Mouse (Mus musculus): ENCODE measurements around the gene Hax1. TPM values are rescaled to one million over a fixed set of nuclear protein-coding genes. Genes with fewer than 3 reads are reported as not detected.

The Hax1 gene
- polyA plus RNA-seq (2015; fragmentation: Nextera tagmentation; extraction: Ambion mirVana): 114 TPM in 2 replicates

DNA sequence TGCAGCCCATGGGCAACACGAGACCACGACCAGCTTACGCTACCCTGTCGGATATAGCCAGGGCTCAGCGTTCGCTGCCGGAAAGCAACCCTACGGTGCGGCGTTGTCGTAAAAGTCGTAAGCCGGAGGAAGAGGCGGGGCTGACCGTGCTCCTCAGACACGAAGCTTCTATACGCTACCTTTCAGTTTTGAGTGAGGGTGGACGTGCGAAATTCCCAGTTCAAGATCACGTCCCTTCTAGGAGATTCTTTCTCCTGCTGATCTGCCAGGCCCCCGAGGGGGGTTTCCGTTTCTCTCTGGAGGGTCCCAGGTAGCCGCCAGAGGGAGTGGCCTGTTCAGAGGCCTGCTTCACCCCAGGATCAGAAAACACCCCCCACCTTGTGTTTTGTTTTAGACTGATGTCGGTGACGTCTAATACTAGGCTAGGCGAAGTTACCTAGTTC, at the start of gene Hax1:
Gene Hax1 (minus strand): TSS at position 169 of the 443 bp plus-strand sequence.
- no peaks in the 10 kb centered on the region for H3K9me3 ChIP-seq (replicated peaks; ENCODE audit: control insufficient read depth, low read length, poor library complexity, severe bottlenecking)
- H3K27me3 ChIP-seq (ENCODE audit: control insufficient read depth, insufficient read depth, low read depth, low read length): no peaks in the 10 kb centered on the region
- peak; percentile 96 for ATAC-seq
- WGBS: 0% methylated on average over 26 of the region's 26 CpGs
- peak within 1 kb of the TSS; percentile 77 for H3K4me2 ChIP-seq (ENCODE audit: low read length)
- peaks cover 18% of the 10 kb centered on the region for H3K36me3 ChIP-seq (ENCODE audit: control insufficient read depth, insufficient read depth, low read length)
- peaks cover 14% of the 10 kb centered on the region for H3K4me1 ChIP-seq (ENCODE audit: control insufficient read depth, insufficient read depth, low read length)
- H3K27ac ChIP-seq (ENCODE audit: low read length): peak within 1 kb of the TSS; percentile 92
- peak within 1 kb of the TSS; percentile 82 for H3K9ac ChIP-seq (ENCODE audit: low read depth, low read length)
- H3K4me3 ChIP-seq (ENCODE audit: low read depth, low read length): peak within 1 kb of the TSS; percentile 76

DNA sequence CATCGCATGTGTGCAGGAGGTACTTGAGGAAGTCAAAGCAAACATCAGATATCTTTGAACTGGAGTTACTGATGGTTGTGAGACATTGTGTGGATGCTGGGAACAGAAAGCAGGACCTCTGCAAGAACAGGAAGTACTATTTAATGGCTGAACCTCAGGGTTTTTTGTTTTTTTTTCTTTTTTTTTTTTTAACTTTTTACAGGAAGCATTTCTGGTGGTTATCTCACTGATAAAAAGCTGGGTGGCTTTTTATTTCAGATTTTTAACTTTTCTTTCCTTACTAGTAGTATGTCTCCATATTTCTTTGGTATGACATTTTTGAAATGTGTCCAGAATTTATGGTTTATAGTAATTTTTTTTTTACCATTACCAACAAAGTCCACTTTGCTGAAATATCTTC, 37.7 kb upstream of the Hax1 start:
- peaks cover 27% of the 10 kb centered on the region for H3K36me3 ChIP-seq (ENCODE audit: control insufficient read depth, insufficient read depth, low read length)
- H3K9ac ChIP-seq (ENCODE audit: low read depth, low read length): no peak overlapping the region
- H3K9me3 ChIP-seq (replicated peaks; ENCODE audit: control insufficient read depth, low read length, poor library complexity, severe bottlenecking): no peaks in the 10 kb centered on the region
- no peak overlapping the region for H3K4me3 ChIP-seq (ENCODE audit: low read depth, low read length)
- WGBS: 100% methylated on average over 1 of the region's 1 CpGs
- no peak overlapping the region for H3K4me2 ChIP-seq (ENCODE audit: low read length)
- no peaks in the 10 kb centered on the region for H3K4me1 ChIP-seq (ENCODE audit: control insufficient read depth, insufficient read depth, low read length)
- no peaks in the 10 kb centered on the region for H3K27me3 ChIP-seq (ENCODE audit: control insufficient read depth, insufficient read depth, low read depth, low read length)
- no peak overlapping the region for H3K27ac ChIP-seq (ENCODE audit: low read length)
- ATAC-seq: no peak

DNA sequence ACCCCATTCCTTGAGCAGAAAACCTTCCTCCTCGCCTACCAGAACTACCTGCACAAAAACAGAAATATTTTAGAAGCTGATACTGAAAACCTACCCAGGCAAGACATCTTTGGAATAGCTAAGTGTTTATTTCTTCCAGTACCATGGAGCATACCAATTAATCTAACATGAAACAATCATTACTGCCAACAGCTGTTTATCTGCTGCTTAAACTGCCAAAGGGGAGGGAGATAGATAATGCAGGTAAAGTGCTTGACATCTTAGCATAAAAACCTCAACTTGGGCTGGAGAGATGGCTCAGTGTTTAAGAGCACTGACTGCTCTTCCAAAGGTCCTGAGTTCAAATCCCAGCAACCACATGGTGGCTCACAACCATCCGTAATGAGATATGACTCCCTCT, 36.1 kb upstream of the Hax1 start:
- H3K27me3 ChIP-seq (ENCODE audit: control insufficient read depth, insufficient read depth, low read depth, low read length): no peaks in the 10 kb centered on the region
- no peaks in the 10 kb centered on the region for H3K9me3 ChIP-seq (replicated peaks; ENCODE audit: control insufficient read depth, low read length, poor library complexity, severe bottlenecking)
- H3K4me3 ChIP-seq (ENCODE audit: low read depth, low read length): no peak overlapping the region
- WGBS: 95% methylated on average over 2 of the region's 2 CpGs
- peaks cover 30% of the 10 kb centered on the region for H3K36me3 ChIP-seq (ENCODE audit: control insufficient read depth, insufficient read depth, low read length)
- H3K9ac ChIP-seq (ENCODE audit: low read depth, low read length): no peak overlapping the region
- H3K4me1 ChIP-seq (ENCODE audit: control insufficient read depth, insufficient read depth, low read length): no peaks in the 10 kb centered on the region
- no peak for ATAC-seq
- no peak overlapping the region for H3K27ac ChIP-seq (ENCODE audit: low read length)
- H3K4me2 ChIP-seq (ENCODE audit: low read length): no peak overlapping the region

DNA sequence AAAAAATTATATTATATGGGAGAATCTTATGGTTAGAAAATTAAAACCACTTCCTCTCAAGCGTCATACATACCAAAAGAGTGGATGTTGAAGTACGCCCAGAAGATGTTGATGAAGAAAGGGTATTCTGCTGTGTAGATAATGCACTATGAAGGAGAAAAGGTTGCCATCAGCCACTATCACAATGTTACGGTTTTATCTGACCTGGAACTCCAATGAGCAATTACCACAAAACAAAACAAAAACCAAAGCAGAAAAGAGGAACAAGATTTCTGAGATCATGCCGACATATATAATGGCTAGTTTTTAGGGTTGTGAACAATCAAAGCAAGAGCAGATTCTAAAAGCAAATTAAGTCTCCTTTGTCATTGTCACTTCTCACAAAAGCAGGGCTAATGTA, 18.0 kb upstream of the Hax1 start:
- ATAC-seq: no peak
- WGBS: 94% methylated on average over 4 of the region's 4 CpGs
- H3K9me3 ChIP-seq (replicated peaks; ENCODE audit: control insufficient read depth, low read length, poor library complexity, severe bottlenecking): no peaks in the 10 kb centered on the region

DNA sequence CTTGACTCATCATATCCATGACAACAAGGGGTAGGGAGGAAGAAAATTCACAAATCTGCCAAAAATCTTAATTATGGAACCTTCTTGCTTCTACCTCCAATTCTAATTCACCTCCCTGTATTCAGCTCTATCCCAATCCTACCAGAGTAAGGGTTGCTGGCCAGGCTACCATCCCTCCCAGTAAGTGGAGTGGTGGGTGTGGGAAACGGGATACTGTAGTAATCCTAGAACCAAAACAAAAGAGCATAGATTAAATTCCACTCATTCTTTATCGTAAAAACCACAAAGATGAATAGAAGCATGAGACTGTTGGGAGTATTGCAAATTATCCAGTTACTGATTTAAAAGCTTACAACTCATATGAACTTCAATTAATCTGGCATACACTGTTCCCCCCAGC, 11.7 kb upstream of the Hax1 start:
- no peak for ATAC-seq
- WGBS: 85% methylated on average over 2 of the region's 2 CpGs
- Histone ChIP-seq H3K36me3 (ENCODE audit: control insufficient read depth, insufficient read depth, low read length) (peaks cover 55% of the 10 kb centered on the region), H3K27ac (ENCODE audit: low read length) (no peak overlapping the region), H3K4me2 (ENCODE audit: low read length) (no peak overlapping the region), H3K4me3 (ENCODE audit: low read depth, low read length) (no peak overlapping the region), H3K9me3 (replicated peaks; ENCODE audit: control insufficient read depth, low read length, poor library complexity, severe bottlenecking) (no peaks in the 10 kb centered on the region), H3K9ac (ENCODE audit: low read depth, low read length) (no peak overlapping the region), H3K4me1 (ENCODE audit: control insufficient read depth, insufficient read depth, low read length) (no peaks in the 10 kb centered on the region), H3K27me3 (ENCODE audit: control insufficient read depth, insufficient read depth, low read depth, low read length) (no peaks in the 10 kb centered on the region)

More for the DNA sequence above, 18.0 kb upstream of the Hax1 start:
- Histone ChIP-seq H3K27ac (ENCODE audit: low read length) (no peak overlapping the region), H3K27me3 (ENCODE audit: control insufficient read depth, insufficient read depth, low read depth, low read length) (no peaks in the 10 kb centered on the region), H3K4me3 (ENCODE audit: low read depth, low read length) (no peak overlapping the region), H3K9ac (ENCODE audit: low read depth, low read length) (no peak overlapping the region), H3K36me3 (ENCODE audit: control insufficient read depth, insufficient read depth, low read length) (peaks cover 54% of the 10 kb centered on the region), H3K4me2 (ENCODE audit: low read length) (no peak overlapping the region), H3K4me1 (ENCODE audit: control insufficient read depth, insufficient read depth, low read length) (no peaks in the 10 kb centered on the region)

DNA sequence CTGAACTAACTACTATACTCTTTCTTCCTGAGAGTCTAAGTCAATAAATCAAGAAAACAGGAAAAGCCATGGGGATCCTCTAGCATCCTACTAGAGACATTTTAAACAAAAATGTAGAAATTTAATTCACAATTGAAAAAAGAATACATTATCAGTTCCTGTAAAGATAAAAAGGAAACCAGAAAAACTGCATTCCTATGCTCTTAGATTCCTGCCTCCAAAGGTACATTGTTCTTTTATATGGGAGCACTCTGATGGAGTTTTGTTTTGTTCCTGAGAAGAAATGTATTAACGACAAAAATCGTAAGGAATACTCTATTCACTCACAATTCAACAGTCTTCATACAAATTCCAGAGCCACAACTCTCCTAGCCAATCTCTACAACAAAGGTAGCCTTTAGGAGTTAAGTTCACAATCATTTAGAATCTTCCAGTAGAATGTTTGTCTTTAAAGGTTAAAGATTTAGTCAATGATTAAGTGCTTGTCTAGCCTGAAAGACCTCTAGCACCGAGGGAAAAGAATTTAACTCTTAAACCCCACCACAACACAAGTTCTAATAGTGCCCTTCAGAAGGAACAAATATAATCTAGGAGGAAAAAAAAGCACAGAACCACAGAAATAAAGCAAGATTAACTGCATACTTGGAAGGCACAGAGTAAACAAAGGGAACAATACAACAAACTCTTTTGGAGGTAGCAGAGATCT, 5.7 kb upstream of the Hax1 start:
- H3K27me3 ChIP-seq (ENCODE audit: control insufficient read depth, insufficient read depth, low read depth, low read length): no peaks in the 10 kb centered on the region
- ATAC-seq: no peak
- peaks cover 34% of the 10 kb centered on the region for H3K36me3 ChIP-seq (ENCODE audit: control insufficient read depth, insufficient read depth, low read length)

DNA sequence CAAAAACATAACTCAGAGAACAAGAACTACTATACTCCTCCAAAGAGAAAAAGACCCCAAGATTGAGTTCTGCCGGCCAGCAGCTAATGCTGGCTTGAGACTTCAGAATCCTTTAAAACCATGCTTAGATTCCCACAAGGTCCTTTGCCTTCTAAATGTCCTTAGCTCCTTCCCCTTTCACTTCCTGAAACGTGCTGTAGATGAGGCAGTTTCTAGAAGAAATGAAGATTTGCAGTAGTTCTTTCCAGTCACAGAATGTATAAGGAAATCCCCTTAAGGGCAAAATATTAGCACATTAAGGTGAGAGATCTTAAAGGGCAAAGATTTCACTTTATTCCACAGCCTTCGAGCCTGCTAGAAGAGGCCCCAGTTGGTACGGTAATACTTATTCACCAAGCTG, 1.2 kb upstream of the Hax1 start:
- H3K9me3 ChIP-seq (replicated peaks; ENCODE audit: control insufficient read depth, low read length, poor library complexity, severe bottlenecking): no peaks in the 10 kb centered on the region
- peaks cover 14% of the 10 kb centered on the region for H3K4me1 ChIP-seq (ENCODE audit: control insufficient read depth, insufficient read depth, low read length)
- no peak overlapping the region for H3K4me3 ChIP-seq (ENCODE audit: low read depth, low read length)
- no peak for ATAC-seq
- no peak overlapping the region for H3K4me2 ChIP-seq (ENCODE audit: low read length)
- peaks cover 13% of the 10 kb centered on the region for H3K36me3 ChIP-seq (ENCODE audit: control insufficient read depth, insufficient read depth, low read length)
- H3K27ac ChIP-seq (ENCODE audit: low read length): no peak overlapping the region
- WGBS: 90% methylated on average over 4 of the region's 4 CpGs
- no peaks in the 10 kb centered on the region for H3K27me3 ChIP-seq (ENCODE audit: control insufficient read depth, insufficient read depth, low read depth, low read length)
- no peak overlapping the region for H3K9ac ChIP-seq (ENCODE audit: low read depth, low read length)

More for the DNA sequence above, 5.7 kb upstream of the Hax1 start:
- H3K4me3 ChIP-seq (ENCODE audit: low read depth, low read length): no peak overlapping the region
- 81% methylated on average over 3 of the region's 3 CpGs for WGBS
- peaks cover 2% of the 10 kb centered on the region; the same call in 1 of the 2 replicates for H3K4me1 ChIP-seq (ENCODE audit: control insufficient read depth, insufficient read depth, low read length)
- H3K9ac ChIP-seq (ENCODE audit: low read depth, low read length): no peak overlapping the region
- no peaks in the 10 kb centered on the region for H3K9me3 ChIP-seq (replicated peaks; ENCODE audit: control insufficient read depth, low read length, poor library complexity, severe bottlenecking)
- H3K4me2 ChIP-seq (ENCODE audit: low read length): no peak overlapping the region
- no peak overlapping the region for H3K27ac ChIP-seq (ENCODE audit: low read length)

DNA sequence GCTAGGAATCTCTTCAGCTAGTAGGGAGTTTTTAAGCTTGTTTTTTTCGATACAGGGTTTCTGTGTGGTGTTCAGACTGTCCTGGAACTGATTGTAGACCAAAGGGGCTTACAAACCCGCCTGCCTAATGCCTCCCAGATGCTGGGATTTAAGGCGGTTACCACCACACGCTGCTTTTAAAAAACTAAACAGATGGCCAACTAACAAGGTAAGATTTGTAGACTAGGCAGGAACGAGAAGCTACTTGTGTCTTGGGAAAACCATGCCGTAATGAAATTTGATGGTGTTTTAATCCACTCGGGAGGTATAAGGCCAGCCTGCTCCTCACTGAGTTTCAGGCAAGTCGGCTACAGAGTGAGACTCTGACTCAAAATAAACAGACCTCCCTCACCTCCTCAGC, 510 bp upstream of the Hax1 start:
- Histone ChIP-seq H3K36me3 (ENCODE audit: control insufficient read depth, insufficient read depth, low read length) (peaks cover 18% of the 10 kb centered on the region), H3K27me3 (ENCODE audit: control insufficient read depth, insufficient read depth, low read depth, low read length) (no peaks in the 10 kb centered on the region), H3K9ac (ENCODE audit: low read depth, low read length) (peak overlapping the region; percentile 82), H3K4me2 (ENCODE audit: low read length) (peak overlapping the region; percentile 56), H3K27ac (ENCODE audit: low read length) (peak overlapping the region; percentile 92), H3K9me3 (replicated peaks; ENCODE audit: control insufficient read depth, low read length, poor library complexity, severe bottlenecking) (no peaks in the 10 kb centered on the region), H3K4me3 (ENCODE audit: low read depth, low read length) (peak overlapping the region; percentile 76), H3K4me1 (ENCODE audit: control insufficient read depth, insufficient read depth, low read length) (peaks cover 14% of the 10 kb centered on the region)
- 18% methylated on average over 8 of the region's 8 CpGs for WGBS
- ATAC-seq: no peak; the same call in 1 of the 2 replicates

DNA sequence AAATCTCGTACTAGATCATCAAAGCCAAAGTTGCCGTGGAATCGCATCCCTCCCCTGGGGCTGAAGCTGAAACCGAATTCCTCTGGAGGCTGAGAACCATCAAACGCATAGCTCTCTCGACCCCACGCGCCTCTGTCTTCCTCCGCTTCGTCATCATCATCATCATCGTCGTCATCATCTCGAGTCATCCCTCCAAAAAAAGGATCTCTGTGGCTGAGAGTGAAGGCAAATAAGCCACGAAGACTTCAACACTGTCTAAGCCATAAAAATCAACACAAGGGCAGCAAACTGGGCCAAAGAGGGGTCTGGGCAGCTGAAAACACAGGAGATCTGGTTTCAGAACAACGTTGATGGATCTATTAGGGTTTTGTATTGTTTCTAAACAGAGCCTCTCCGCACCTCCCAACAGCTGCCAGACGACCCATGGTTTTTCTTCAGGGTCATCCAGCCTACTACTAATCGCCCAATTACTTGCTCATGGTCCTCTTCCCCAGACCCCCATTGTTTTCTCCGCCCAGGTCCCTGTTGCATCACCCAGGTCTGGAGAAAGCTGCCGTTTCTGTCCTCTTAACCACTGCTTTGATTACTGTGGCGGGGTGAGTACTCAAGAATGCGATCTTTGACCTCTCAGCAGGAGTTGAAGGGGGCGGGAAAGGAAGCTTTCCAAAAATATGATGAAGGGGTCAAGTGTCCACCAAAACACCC, 637 bp downstream of the Hax1 start:
- Histone ChIP-seq H3K9me3 (replicated peaks; ENCODE audit: control insufficient read depth, low read length, poor library complexity, severe bottlenecking) (no peaks in the 10 kb centered on the region), H3K36me3 (ENCODE audit: control insufficient read depth, insufficient read depth, low read length) (peaks cover 18% of the 10 kb centered on the region), H3K4me3 (ENCODE audit: low read depth, low read length) (peak overlapping the region; percentile 76), H3K4me2 (ENCODE audit: low read length) (peak overlapping the region; percentile 77), H3K9ac (ENCODE audit: low read depth, low read length) (peak overlapping the region; percentile 80), H3K4me1 (ENCODE audit: control insufficient read depth, insufficient read depth, low read length) (peaks cover 14% of the 10 kb centered on the region), H3K27me3 (ENCODE audit: control insufficient read depth, insufficient read depth, low read depth, low read length) (no peaks in the 10 kb centered on the region), H3K27ac (ENCODE audit: low read length) (peak overlapping the region; percentile 92)
- peak; percentile 72 for ATAC-seq
- 11% methylated on average over 21 of the region's 23 CpGs for WGBS
